Mouse (Mus musculus) embryonic fibroblast, embryonic 13.5 days (primary cell): ENCODE measurements around the gene Gstp3.

Source experiments
- CTCF ChIP-seq: IDR thresholded peaks from 2 replicates; pipeline ENCODE4 v1.5.1; 2011; ENCODE audit warnings: mild to moderate bottlenecking, control low read depth, low read length, moderate library complexity, borderline replicate concordance; ENCODE audit not compliant: insufficient read depth
- POLR2A ChIP-seq: IDR thresholded peaks from 2 replicates; pipeline ENCODE4 v1.6.1; 2011; ENCODE audit warnings: low read depth, mild to moderate bottlenecking, control low read depth, low read length, moderate library complexity

DNA sequence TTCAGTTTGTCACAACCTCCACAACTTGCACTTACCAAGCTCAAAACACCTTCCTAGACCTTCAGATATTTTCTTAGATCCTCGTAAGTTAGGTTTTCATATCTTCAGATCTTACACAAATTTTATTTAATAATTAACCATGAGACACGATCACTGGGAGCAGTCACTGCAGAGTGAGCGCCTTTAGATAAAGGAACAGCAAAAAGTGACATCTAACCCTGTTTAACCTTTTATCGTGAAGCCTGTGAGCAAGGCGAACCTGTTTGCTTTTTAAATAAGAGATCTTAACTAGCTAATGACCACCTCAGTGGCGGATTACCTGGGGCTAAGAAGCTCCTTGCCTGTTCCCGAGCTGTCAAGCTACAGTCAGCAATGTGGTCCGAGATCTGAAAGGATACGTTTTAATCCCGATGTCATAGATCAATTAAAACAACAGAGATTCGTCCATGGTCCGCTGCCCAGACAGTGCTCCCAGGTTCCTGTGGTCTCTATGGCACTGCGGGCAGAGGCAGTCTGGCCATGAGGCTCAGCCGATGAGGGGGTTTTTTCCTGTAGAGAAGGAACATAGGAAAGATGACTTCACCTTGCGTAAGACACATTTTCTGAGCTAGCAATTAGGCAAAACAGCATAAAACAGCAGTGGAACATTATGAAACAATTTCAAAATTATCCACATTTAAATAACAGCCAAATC lies 9.5 kb upstream of the Gstp3 start:
- TF ChIP-seq CTCF (no peak), POLR2A (no peak)
